Mouse (Mus musculus): ENCODE measurements around the gene Gimap8. TPM values are rescaled to one million over a fixed set of nuclear protein-coding genes. Genes with fewer than 3 reads are reported as not detected.
A peak's percentile ranks its signal among the peaks of the same experiment; 100 is the strongest.

Gimap8 gene
- polyA plus RNA-seq (2012; rRNA removed) = 0.13 and 0.21 TPM in 2 replicates

DNA sequence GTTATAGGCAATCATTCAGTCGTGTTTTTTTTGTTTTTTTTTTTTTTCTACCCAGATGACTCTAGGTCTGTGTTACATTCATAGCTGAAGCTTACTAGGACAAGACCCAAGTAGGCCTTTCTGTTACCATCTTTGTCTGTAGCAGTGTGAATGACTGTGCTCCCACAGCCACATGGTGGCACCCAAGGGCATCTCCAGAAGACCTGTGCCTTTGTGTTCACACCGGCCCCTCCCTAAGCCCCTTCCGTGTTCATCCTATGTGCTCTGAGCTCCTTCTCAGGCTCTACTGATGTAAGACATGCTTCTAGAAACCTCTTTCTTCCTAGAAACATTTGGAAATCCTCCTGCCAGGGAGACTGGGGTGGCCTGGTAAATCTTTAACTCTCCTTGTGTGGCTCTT, at the start of gene Gimap8:
Gene Gimap8, plus strand, starts transcription at position 240 of the 400 bp plus-strand sequence.
- Histone ChIP-seq H3K36me3 (ENCODE audit: control insufficient read depth, insufficient read depth, low read length) (no peaks in the 10 kb centered on the region), H3K4me3 (ENCODE audit: control insufficient read depth, low read depth, low read length) (no peak within 1 kb of the TSS), H3K27me3 (ENCODE audit: control insufficient read depth, insufficient read depth, low read length) (no peaks in the 10 kb centered on the region), H3K27ac (ENCODE audit: control insufficient read depth, insufficient read depth, low read depth, low read length) (no peak within 1 kb of the TSS), H3K4me1 (ENCODE audit: control insufficient read depth, insufficient read depth, low read length) (no peaks in the 10 kb centered on the region; the same call in 1 of the 2 replicates)
- no peak for TF ChIP-seq POLR2A (IDR thresholded peaks at IDR 0.05; ENCODE audit: control insufficient read depth, low read depth, low read length)
- peak; percentile 19; the same call in 1 of the 2 replicates for TF ChIP-seq CTCF (IDR thresholded peaks at IDR 0.05; ENCODE audit: control insufficient read depth, insufficient read depth, insufficient replicate concordance, low read depth, low read length)

- H3K27me3 ChIP-seq (ENCODE audit: control insufficient read depth, insufficient read depth, low read length) = no peaks in the 10 kb centered on the region
- TF ChIP-seq CTCF (IDR thresholded peaks at IDR 0.05; ENCODE audit: control insufficient read depth, insufficient read depth, insufficient replicate concordance, low read depth, low read length) = no peak
- no peak for TF ChIP-seq POLR2A (IDR thresholded peaks at IDR 0.05; ENCODE audit: control insufficient read depth, low read depth, low read length)
- no peaks in the 10 kb centered on the region for H3K36me3 ChIP-seq (ENCODE audit: control insufficient read depth, insufficient read depth, low read length)
- H3K4me3 ChIP-seq (ENCODE audit: control insufficient read depth, low read depth, low read length) = no peak overlapping the region
- H3K4me1 ChIP-seq (ENCODE audit: control insufficient read depth, insufficient read depth, low read length) = peaks cover 19% of the 10 kb centered on the region
- H3K27ac ChIP-seq (ENCODE audit: control insufficient read depth, insufficient read depth, low read depth, low read length) = no peak overlapping the region
Observed at GRCm38 (mm10) chr6:48600594-48600993, 46.4 kb upstream of the Gimap8 start.

- Histone ChIP-seq H3K4me3 (ENCODE audit: control insufficient read depth, low read depth, low read length) (peak within 1 kb of the TSS; percentile 77), H3K36me3 (ENCODE audit: control insufficient read depth, insufficient read depth, low read length) (no peaks in the 10 kb centered on the region)
- peak; percentile 35 for TF ChIP-seq POLR2A (IDR thresholded peaks at IDR 0.05; ENCODE audit: control insufficient read depth, low read depth, low read length)
- TF ChIP-seq CTCF (IDR thresholded peaks at IDR 0.05; ENCODE audit: control insufficient read depth, insufficient read depth, insufficient replicate concordance, low read depth, low read length) = no peak
Observed at GRCm38 (mm10) chr6:48601271-48602079, 45.6 kb upstream of the Gimap8 start, which contains the start of gene Zfp775. Gene Zfp775, plus strand, starts transcription at chr6:48602063.

DNA sequence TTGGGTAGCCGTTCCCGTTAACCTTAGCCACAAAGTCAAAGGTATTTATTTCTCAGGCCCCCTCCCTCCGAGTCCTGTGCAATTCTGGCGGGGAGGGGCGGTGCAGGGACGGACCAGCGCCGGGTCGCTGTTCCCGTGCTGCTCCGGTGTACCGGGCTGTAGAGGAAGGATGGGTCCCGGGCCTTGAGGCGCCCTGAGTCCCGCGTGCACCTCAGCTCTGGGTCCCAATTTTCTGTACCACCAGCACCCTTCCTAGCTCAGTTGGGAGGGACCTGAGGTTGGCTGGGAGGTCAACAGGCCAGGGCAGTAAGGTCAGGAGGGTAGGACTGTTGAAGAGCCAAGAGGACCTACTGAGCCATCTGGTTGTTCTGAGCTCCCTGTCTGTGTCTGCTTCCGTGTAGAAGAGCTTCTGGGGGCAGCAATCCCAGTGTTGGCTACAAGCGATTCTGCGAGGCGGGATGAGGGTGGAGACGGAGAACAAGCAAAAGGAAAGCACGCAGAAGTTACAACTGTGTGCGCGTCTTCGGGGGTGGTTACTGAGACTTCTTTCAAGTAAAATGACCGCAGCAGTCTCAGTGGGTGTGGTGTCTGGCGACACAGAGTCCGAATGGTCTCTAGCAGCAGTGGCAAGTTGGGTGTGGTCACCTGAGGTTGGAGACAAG, 44.8 kb upstream of the Gimap8 start:
- H3K27me3 ChIP-seq (ENCODE audit: control insufficient read depth, insufficient read depth, low read length) = no peaks in the 10 kb centered on the region
- no peaks in the 10 kb centered on the region for H3K36me3 ChIP-seq (ENCODE audit: control insufficient read depth, insufficient read depth, low read length)
- TF ChIP-seq POLR2A (IDR thresholded peaks at IDR 0.05; ENCODE audit: control insufficient read depth, low read depth, low read length) (no peak), CTCF (IDR thresholded peaks at IDR 0.05; ENCODE audit: control insufficient read depth, insufficient read depth, insufficient replicate concordance, low read depth, low read length) (no peak)
- H3K4me3 ChIP-seq (ENCODE audit: control insufficient read depth, low read depth, low read length) = peak overlapping the region; percentile 77
- H3K4me1 ChIP-seq (ENCODE audit: control insufficient read depth, insufficient read depth, low read length) = peaks cover 10% of the 10 kb centered on the region
- peak overlapping the region; percentile 70 for H3K27ac ChIP-seq (ENCODE audit: control insufficient read depth, insufficient read depth, low read depth, low read length)

More at GRCm38 (mm10) chr6:48601271-48602079, 45.6 kb upstream of the Gimap8 start, which contains the start of gene Zfp775:
- peak within 1 kb of the TSS; percentile 70 for H3K27ac ChIP-seq (ENCODE audit: control insufficient read depth, insufficient read depth, low read depth, low read length)
- no peaks in the 10 kb centered on the region for H3K27me3 ChIP-seq (ENCODE audit: control insufficient read depth, insufficient read depth, low read length)
- peaks cover 16% of the 10 kb centered on the region for H3K4me1 ChIP-seq (ENCODE audit: control insufficient read depth, insufficient read depth, low read length)

DNA sequence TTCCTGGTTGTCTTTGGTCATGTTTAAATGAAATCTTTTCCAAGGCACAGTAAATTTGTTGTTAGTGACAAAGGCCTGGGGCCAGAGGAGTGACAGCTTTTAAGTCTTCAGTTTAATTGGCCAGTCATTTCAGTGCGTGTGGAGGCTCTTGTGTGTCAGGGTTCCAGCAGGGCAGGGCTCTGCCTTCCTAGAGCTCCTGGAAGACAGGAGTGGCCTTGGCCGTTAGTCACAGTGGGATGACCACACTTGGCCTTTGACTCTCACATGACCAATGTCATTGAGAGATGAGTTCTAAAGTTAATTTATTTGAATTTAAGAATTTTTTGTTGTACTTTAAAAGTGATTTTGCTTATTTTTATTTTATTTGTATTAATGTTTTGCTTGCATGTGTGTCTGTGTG, 38.9 kb upstream of the Gimap8 start:
- no peak overlapping the region for H3K4me3 ChIP-seq (ENCODE audit: control insufficient read depth, low read depth, low read length)
- TF ChIP-seq POLR2A (IDR thresholded peaks at IDR 0.05; ENCODE audit: control insufficient read depth, low read depth, low read length) = no peak
- TF ChIP-seq CTCF (IDR thresholded peaks at IDR 0.05; ENCODE audit: control insufficient read depth, insufficient read depth, insufficient replicate concordance, low read depth, low read length) = no peak
- no peaks in the 10 kb centered on the region for H3K36me3 ChIP-seq (ENCODE audit: control insufficient read depth, insufficient read depth, low read length)
- no peak overlapping the region for H3K27ac ChIP-seq (ENCODE audit: control insufficient read depth, insufficient read depth, low read depth, low read length)
- no peaks in the 10 kb centered on the region for H3K4me1 ChIP-seq (ENCODE audit: control insufficient read depth, insufficient read depth, low read length)
- no peaks in the 10 kb centered on the region for H3K27me3 ChIP-seq (ENCODE audit: control insufficient read depth, insufficient read depth, low read length)

DNA sequence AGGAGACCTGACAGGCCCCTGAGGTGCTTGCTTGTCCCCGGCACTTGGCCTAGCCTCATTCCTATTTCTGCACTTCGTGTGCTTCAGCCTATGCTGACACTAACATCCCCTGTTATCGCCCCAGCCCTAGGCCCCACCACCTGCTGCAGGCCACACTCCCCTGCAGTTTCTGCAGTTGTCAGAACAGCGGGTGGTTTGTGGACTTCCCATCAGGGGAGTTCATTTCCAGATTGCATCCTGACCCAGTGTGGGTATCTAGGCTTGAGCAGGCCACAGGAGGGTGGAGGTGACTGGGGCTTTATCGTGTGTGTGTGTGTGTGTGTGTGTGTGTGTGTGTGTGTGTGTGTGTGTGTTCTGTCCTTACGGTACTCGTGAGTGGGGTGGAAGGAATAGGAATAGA, 37.5 kb upstream of the Gimap8 start:
- H3K27ac ChIP-seq (ENCODE audit: control insufficient read depth, insufficient read depth, low read depth, low read length) = no peak overlapping the region
- no peak overlapping the region for H3K4me3 ChIP-seq (ENCODE audit: control insufficient read depth, low read depth, low read length)
- no peaks in the 10 kb centered on the region for H3K27me3 ChIP-seq (ENCODE audit: control insufficient read depth, insufficient read depth, low read length)
- TF ChIP-seq CTCF (IDR thresholded peaks at IDR 0.05; ENCODE audit: control insufficient read depth, insufficient read depth, insufficient replicate concordance, low read depth, low read length) = no peak
- no peak for TF ChIP-seq POLR2A (IDR thresholded peaks at IDR 0.05; ENCODE audit: control insufficient read depth, low read depth, low read length)
- no peaks in the 10 kb centered on the region for H3K4me1 ChIP-seq (ENCODE audit: control insufficient read depth, insufficient read depth, low read length)
- H3K36me3 ChIP-seq (ENCODE audit: control insufficient read depth, insufficient read depth, low read length) = no peaks in the 10 kb centered on the region

DNA sequence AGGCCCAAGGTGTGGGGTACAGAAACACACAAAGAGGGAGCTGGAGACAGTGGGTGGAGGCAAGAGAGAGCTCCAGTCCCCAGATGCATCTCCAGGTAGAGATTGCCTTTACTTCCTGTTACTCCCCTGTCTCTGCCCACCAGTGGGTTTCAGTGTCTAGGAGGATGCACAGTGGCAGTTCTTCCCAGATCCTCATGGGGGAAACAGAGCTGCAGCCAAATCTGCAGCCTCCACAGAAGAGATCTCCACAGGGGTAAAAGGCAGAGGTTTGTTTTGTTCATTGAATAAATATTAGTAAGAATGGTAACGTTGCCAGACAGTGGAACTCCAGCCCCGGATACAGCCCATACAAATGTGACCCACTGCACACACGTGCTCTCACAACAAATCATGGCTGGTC, 36.4 kb upstream of the Gimap8 start:
- TF ChIP-seq POLR2A (IDR thresholded peaks at IDR 0.05; ENCODE audit: control insufficient read depth, low read depth, low read length) (no peak), CTCF (IDR thresholded peaks at IDR 0.05; ENCODE audit: control insufficient read depth, insufficient read depth, insufficient replicate concordance, low read depth, low read length) (no peak)

More for the DNA sequence above, 36.4 kb upstream of the Gimap8 start:
- H3K36me3 ChIP-seq (ENCODE audit: control insufficient read depth, insufficient read depth, low read length) = no peaks in the 10 kb centered on the region
- H3K4me1 ChIP-seq (ENCODE audit: control insufficient read depth, insufficient read depth, low read length) = no peaks in the 10 kb centered on the region
- H3K27ac ChIP-seq (ENCODE audit: control insufficient read depth, insufficient read depth, low read depth, low read length) = no peak overlapping the region
- H3K4me3 ChIP-seq (ENCODE audit: control insufficient read depth, low read depth, low read length) = no peak overlapping the region
- no peaks in the 10 kb centered on the region for H3K27me3 ChIP-seq (ENCODE audit: control insufficient read depth, insufficient read depth, low read length)
